ENCODE assay signal across 28 mouse cellular contexts in the genomic region with DNA sequence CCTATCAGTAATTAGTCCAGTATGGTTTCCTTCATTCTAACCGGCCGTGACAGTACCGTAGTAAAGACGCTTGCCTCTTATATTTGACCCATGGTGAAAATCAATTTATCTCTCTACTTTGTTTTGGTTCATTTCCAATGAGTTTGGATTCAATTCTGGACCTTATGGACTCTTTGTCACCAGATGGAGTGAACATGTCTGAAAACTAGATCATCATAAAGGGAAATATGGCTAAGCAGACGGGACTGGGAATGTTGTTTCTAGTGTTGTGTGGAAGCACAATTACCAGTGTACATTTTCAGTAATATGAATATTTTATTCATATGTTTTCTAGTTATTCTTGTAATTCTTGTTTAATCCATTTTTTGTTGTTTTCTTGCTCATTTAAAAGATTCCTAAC.
A peak's percentile ranks its signal among the peaks of the same experiment; 100 is the strongest.
DNase-seq lines count a peak whose midpoint lies in the region; ATAC-seq and TF ChIP-seq lines count a peak whose summit lies in the region.
"Had no signal": no experiment of that assay in that cellular context is flagged by ENCODE, and none has a peak within 500 bp of the region (broad histone marks: within the 10 kb centered on the region; RNA-seq: fewer than 3 reads in every experiment).

No protein-coding gene starts in this region.

- no peaks in the 10 kb centered on the region for H3K27me3 ChIP-seq in forebrain, embryonic 13.5 days
- H3K27me3 ChIP-seq in forebrain, embryonic 11.5 days (ENCODE audit: control insufficient read depth, insufficient read depth, low read length) = no peaks in the 10 kb centered on the region
- no peaks in the 10 kb centered on the region for H3K27me3 ChIP-seq in forebrain, postnatal 0 days (ENCODE audit: insufficient read depth, low read length)
- no peaks in the 10 kb centered on the region for H3K27me3 ChIP-seq in forebrain, embryonic 15.5 days
- H3K27me3 ChIP-seq in kidney, embryonic 15.5 days = no peaks in the 10 kb centered on the region
- H3K27me3 ChIP-seq: embryonic facial prominence, embryonic 12.5 days; embryonic facial prominence, embryonic 15.5 days; heart, embryonic 13.5 days had no signal

- no peak overlapping the region for H3K27ac ChIP-seq in forebrain, embryonic 13.5 days
- H3K27ac ChIP-seq in forebrain, embryonic 11.5 days (ENCODE audit: low read depth, low read length) = no peak overlapping the region
- H3K27ac ChIP-seq in forebrain, postnatal 0 days (ENCODE audit: low read depth, low read length) = no peak overlapping the region
- H3K27ac ChIP-seq in forebrain, embryonic 15.5 days (replicated peaks) = no peak overlapping the region
- no peak overlapping the region for H3K27ac ChIP-seq in kidney, embryonic 15.5 days
- H3K27ac ChIP-seq: embryonic facial prominence, embryonic 12.5 days; embryonic facial prominence, embryonic 15.5 days; heart, adult 2 months; heart, embryonic 10.5 days; heart, embryonic 13.5 days; hindbrain, embryonic 14.5 days; hindbrain, postnatal 0 days had no signal

- H3K4me2 ChIP-seq in forebrain, embryonic 13.5 days = no peak overlapping the region
- no peak overlapping the region for H3K4me2 ChIP-seq in forebrain, embryonic 11.5 days (ENCODE audit: low read depth, low read length, severe bottlenecking)
- no peak overlapping the region for H3K4me2 ChIP-seq in forebrain, postnatal 0 days (ENCODE audit: low read depth)
- H3K4me2 ChIP-seq in forebrain, embryonic 15.5 days (replicated peaks) = no peak overlapping the region
- H3K4me2 ChIP-seq in kidney, embryonic 15.5 days = no peak overlapping the region
- H3K4me2 ChIP-seq: embryonic facial prominence, embryonic 12.5 days; embryonic facial prominence, embryonic 15.5 days; heart, embryonic 13.5 days; hindbrain, embryonic 14.5 days had no signal

- no peaks in the 10 kb centered on the region for H3K4me1 ChIP-seq in forebrain, embryonic 13.5 days
- H3K4me1 ChIP-seq in forebrain, embryonic 11.5 days (replicated peaks; ENCODE audit: control insufficient read depth, insufficient read depth, low read length) = no peaks in the 10 kb centered on the region
- no peaks in the 10 kb centered on the region for H3K4me1 ChIP-seq in forebrain, postnatal 0 days (ENCODE audit: insufficient read depth)
- H3K4me1 ChIP-seq in forebrain, embryonic 15.5 days = no peaks in the 10 kb centered on the region
- H3K4me1 ChIP-seq in kidney, embryonic 15.5 days = no peaks in the 10 kb centered on the region
- H3K4me1 ChIP-seq: embryonic facial prominence, embryonic 12.5 days; embryonic facial prominence, embryonic 15.5 days; heart, embryonic 10.5 days; heart, embryonic 13.5 days had no signal

- no peaks in the 10 kb centered on the region for H3K9me3 ChIP-seq in forebrain, embryonic 13.5 days (replicated peaks)
- no peaks in the 10 kb centered on the region for H3K9me3 ChIP-seq in forebrain, embryonic 11.5 days (ENCODE audit: control insufficient read depth, low read length)
- peaks cover 4% of the 10 kb centered on the region; the same call in 1 of the 2 replicates for H3K9me3 ChIP-seq in forebrain, postnatal 0 days (ENCODE audit: low read length)
- H3K9me3 ChIP-seq in forebrain, embryonic 15.5 days = 0 out of 2 replicates have a peak, but pooled peaks cover 3% of the 10 kb centered on the region
- no peaks in the 10 kb centered on the region for H3K9me3 ChIP-seq in kidney, embryonic 15.5 days (replicated peaks)
- H3K9me3 ChIP-seq: embryonic facial prominence, embryonic 12.5 days; embryonic facial prominence, embryonic 15.5 days; heart, embryonic 10.5 days; heart, embryonic 13.5 days had no signal

- H3K9ac ChIP-seq in forebrain, embryonic 13.5 days = no peak overlapping the region
- H3K9ac ChIP-seq in forebrain, embryonic 11.5 days (ENCODE audit: low read length) = no peak overlapping the region
- no peak overlapping the region for H3K9ac ChIP-seq in forebrain, postnatal 0 days
- no peak overlapping the region for H3K9ac ChIP-seq in forebrain, embryonic 15.5 days (replicated peaks)
- no peak overlapping the region for H3K9ac ChIP-seq in kidney, embryonic 15.5 days
- H3K9ac ChIP-seq: embryonic facial prominence, embryonic 12.5 days; embryonic facial prominence, embryonic 15.5 days; heart, embryonic 13.5 days; hindbrain, embryonic 14.5 days had no signal

- H3K4me3 ChIP-seq in forebrain, embryonic 13.5 days = no peak overlapping the region
- H3K4me3 ChIP-seq in forebrain, embryonic 11.5 days (ENCODE audit: low read depth, low read length) = no peak overlapping the region
- H3K4me3 ChIP-seq in forebrain, postnatal 0 days (ENCODE audit: low read depth, low read length) = no peak overlapping the region
- no peak overlapping the region for H3K4me3 ChIP-seq in forebrain, embryonic 15.5 days
- no peak overlapping the region for H3K4me3 ChIP-seq in kidney, embryonic 15.5 days (replicated peaks)
- H3K4me3 ChIP-seq: embryonic facial prominence, embryonic 12.5 days; embryonic facial prominence, embryonic 15.5 days; heart, adult 2 months; heart, embryonic 10.5 days; heart, embryonic 13.5 days had no signal

- no peak for TF ChIP-seq CTCF in forebrain, postnatal 0 days (IDR thresholded peaks at IDR 0.05; ENCODE audit: low read depth)

- DNase-seq in forebrain, embryonic 11.5 days (ENCODE audit: low spot score) = no peak
- DNase-seq in forebrain, postnatal 0 days = peak; percentile 71
- peak; percentile 10 for DNase-seq in brain, adult 2 months (ENCODE audit: low read depth, low spot score)
- DNase-seq in layer of hippocampus, adult 9-10 months (ENCODE audit: low spot score) = peak; percentile 20
- no peak for DNase-seq in left cerebral cortex, postnatal 14 days (ENCODE audit: low spot score in 2 of 2)
- DNase-seq: adrenal gland, adult 8-10 months; adrenal gland, postnatal 25 days; cerebellum, adult 11-12 months; cerebellum, adult 8-10 months; cerebellum, postnatal 10 days; cerebellum, postnatal 36 days; gastrocnemius, postnatal 10 days; gastrocnemius, postnatal 36 days; heart, adult 2 months; heart, postnatal 14 days; heart, postnatal 4 days had no signal

- 0 out of 2 replicates have a peak, but pooled peaks have one; percentile 33 for ATAC-seq in forebrain, embryonic 13.5 days
- ATAC-seq in forebrain, embryonic 11.5 days (replicated peaks; ENCODE audit: low FRiP score) = no peak
- ATAC-seq in forebrain, postnatal 0 days = peak; percentile 58; the same call in 1 of the 2 replicates
- no peak; the same call in 1 of the 2 replicates for ATAC-seq in forebrain, embryonic 15.5 days (replicated peaks)
- no peak for ATAC-seq in kidney, embryonic 15.5 days (replicated peaks; ENCODE audit: low FRiP score)
- ATAC-seq: activated CD4-positive, CD25-positive, alpha-beta regulatory T cell, adult 4 months; hindbrain, postnatal 0 days; inflammation-experienced regulatory T-cells, adult 6 months; intestine, embryonic 16.5 days had no signal

- H3K36me3 ChIP-seq in forebrain, embryonic 13.5 days (ENCODE audit: poor library complexity, severe bottlenecking) = no peaks in the 10 kb centered on the region
- H3K36me3 ChIP-seq in forebrain, embryonic 11.5 days (ENCODE audit: control insufficient read depth, insufficient read depth, low read length) = no peaks in the 10 kb centered on the region
- H3K36me3 ChIP-seq in forebrain, postnatal 0 days (ENCODE audit: insufficient read depth) = no peaks in the 10 kb centered on the region
- no peaks in the 10 kb centered on the region for H3K36me3 ChIP-seq in forebrain, embryonic 15.5 days
- no peaks in the 10 kb centered on the region for H3K36me3 ChIP-seq in kidney, embryonic 15.5 days
- H3K36me3 ChIP-seq: embryonic facial prominence, embryonic 12.5 days; embryonic facial prominence, embryonic 15.5 days; heart, embryonic 10.5 days; heart, embryonic 13.5 days had no signal

- intact Hi-C loops in left cerebral cortex, postnatal 14 days (cut with DNase I) = no loop called here

- 92% methylated on average over 5 of the region's 5 CpGs for WGBS in forebrain, embryonic 13.5 days
- WGBS in forebrain, embryonic 11.5 days = 93% methylated on average over 5 of the region's 5 CpGs
- 70% methylated on average over 5 of the region's 5 CpGs for WGBS in forebrain, postnatal 0 days
- WGBS in forebrain, embryonic 15.5 days = 81% methylated on average over 5 of the region's 5 CpGs
- WGBS in kidney, embryonic 15.5 days = 94% methylated on average over 5 of the region's 5 CpGs

Comparison
In these comparisons a context has a peak if more than half of its experiments do, and no peak if none do; other contexts are left out.
1. ATAC-seq: peak in forebrain, embryonic 13.5 days (single experiment) and forebrain, postnatal 0 days (single experiment); none in forebrain, embryonic 11.5 days (single experiment), forebrain, embryonic 15.5 days (single experiment) and kidney, embryonic 15.5 days (single experiment).
2. DNase-seq: peak in forebrain, postnatal 0 days (single experiment), brain, adult 2 months (single experiment) and layer of hippocampus, adult 9-10 months (single experiment); none in forebrain, embryonic 11.5 days (single experiment) and left cerebral cortex, postnatal 14 days (0 of 2).